Mouse (Mus musculus) ES-Bruce4 (cell line): ENCODE data around the gene Tm4sf1.

ENCODE experiments used
- CTCF ChIP-seq: IDR thresholded peaks from one replicate; pipeline ENCODE4 v1.8.1; 2011; ENCODE audit warnings: low read depth, low read length
- EP300 ChIP-seq: IDR thresholded peaks from 2 replicates; pipeline ENCODE4 v1.6.1; 2011; ENCODE audit warnings: low read depth, low read length; ENCODE audit not compliant: insufficient read depth

DNA sequence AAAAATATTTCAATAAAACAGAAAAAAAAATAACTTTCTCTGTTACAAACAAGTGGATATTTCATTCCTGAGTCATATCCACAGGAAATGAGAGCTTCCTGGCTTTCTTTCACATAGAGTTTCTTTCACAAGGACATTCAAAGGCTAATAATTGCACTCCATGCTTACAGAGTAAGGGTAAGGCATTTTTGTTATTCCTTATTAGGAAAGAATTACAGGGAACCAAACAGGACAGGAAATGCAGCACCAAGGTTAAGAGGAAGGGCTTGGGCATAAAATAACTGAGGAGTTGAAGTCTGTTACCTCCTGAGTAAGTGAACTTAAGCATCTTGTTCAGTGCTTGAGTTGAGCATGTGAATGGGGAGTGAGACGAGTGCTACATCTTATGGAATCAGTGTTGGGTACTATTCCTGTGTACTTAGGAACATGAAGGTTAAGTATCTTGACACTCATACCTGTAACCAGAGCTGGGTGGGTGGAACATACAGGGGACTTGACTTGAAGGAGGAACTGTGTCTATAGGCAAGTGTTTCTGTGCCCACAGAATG lies 12.8 kb downstream of the Tm4sf1 start:
- TF ChIP-seq CTCF, result no peak
- no peak for TF ChIP-seq EP300
